Mouse (Mus musculus) MEL (cell line): ENCODE measurements at regions not wholly inside any gene's neighbourhood (a gene's known extent, or its start where the extent isn't known, plus 50 kb on each side); places are given as distances from the start of the nearest gene placed in this dataset.
A peak's percentile ranks its signal among the peaks of the same experiment; 100 is the strongest.

ENCODE experiments used
- DNase-seq: peaks from one replicate; pipeline ENCODE4 v3.0.0; 2011; ENCODE audit warnings: low read depth, low spot score
- H3K27ac ChIP-seq: 2 replicates; pipeline ENCODE4 v1.5.1; 2012; ENCODE audit warnings: low read depth, mild to moderate bottlenecking, control low read depth, low read length, moderate library complexity; ENCODE audit not compliant: control insufficient read depth
- H3K27me3 ChIP-seq, 2 experiments: fragments of 150-350 bp in 1 of 2; sonication (generic) in 1 of 2; 2 replicates each; pipeline ENCODE4 v1.6.1; 2012; ENCODE audit warnings: low read length in 2 of 2, mild to moderate bottlenecking in 2 of 2, improper control_type of control experiment in 1 of 2, moderate library complexity in 1 of 2; ENCODE audit not compliant: insufficient read depth in 2 of 2, control insufficient read depth in 1 of 2
- H3K36me3 ChIP-seq, 2 experiments: 2 replicates each; pipeline ENCODE4 v1.6.1; 2012 to 2014; ENCODE audit warnings: low read length in 2 of 2, improper control_type of control experiment in 1 of 2, inconsistent platforms in 1 of 2, mild to moderate bottlenecking in 1 of 2; ENCODE audit not compliant: insufficient read depth in 2 of 2, control insufficient read depth in 1 of 2
- H3K4me1 ChIP-seq, 2 experiments: fragments of 150-350 bp in 1 of 2; sonication (generic) in 1 of 2; 2 replicates each; pipeline ENCODE4 v1.6.1; 2012; ENCODE audit warnings: low read length in 2 of 2, improper control_type of control experiment in 1 of 2, mild to moderate bottlenecking in 1 of 2; ENCODE audit not compliant: insufficient read depth in 2 of 2, control insufficient read depth in 1 of 2
- H3K4me3 ChIP-seq, 2 experiments: fragments of 150-350 bp in 1 of 2; sonication (generic) in 1 of 2; 2 replicates each; pipeline ENCODE4 v1.5.1; 2012; ENCODE audit warnings: low read depth in 2 of 2, low read length in 2 of 2, mild to moderate bottlenecking in 2 of 2, moderate library complexity in 2 of 2, control low read depth in 1 of 2, improper control_type of control experiment in 1 of 2; ENCODE audit not compliant: control insufficient read depth in 1 of 2, insufficient read depth in 1 of 2
- H3K79me2 ChIP-seq: 2 replicates; pipeline ENCODE4 v1.6.1; 2012; ENCODE audit warnings: mild to moderate bottlenecking, low read length, moderate library complexity; ENCODE audit not compliant: control insufficient read depth, poor library complexity, insufficient read depth
- H3K9ac ChIP-seq: 2 replicates; pipeline ENCODE4 v1.6.1; 2012; ENCODE audit warnings: low read depth, mild to moderate bottlenecking, control low read depth, low read length, moderate library complexity; ENCODE audit not compliant: control insufficient read depth, poor library complexity, severe bottlenecking
- H3K9me3 ChIP-seq: fragments of 150-350 bp; sonication (generic); replicated peaks from 2 replicates; pipeline ENCODE4 v1.6.1; 2012; ENCODE audit warnings: mild to moderate bottlenecking, low read length, improper control_type of control experiment, moderate library complexity; ENCODE audit not compliant: insufficient read depth
- BHLHE40 ChIP-seq: IDR thresholded peaks from 2 replicates; pipeline ENCODE4 v1.6.1; 2012; ENCODE audit warnings: low read depth, mild to moderate bottlenecking, inconsistent platforms, low read length, improper control_type of control experiment, borderline replicate concordance
- CHD1 ChIP-seq: IDR thresholded peaks from 2 replicates; pipeline ENCODE4 v1.6.1; 2012; ENCODE audit warnings: low read depth, mild to moderate bottlenecking, inconsistent platforms, low read length, improper control_type of control experiment
- CHD2 ChIP-seq: IDR thresholded peaks from 2 replicates; pipeline ENCODE4 v1.6.1; 2011; ENCODE audit warnings: low read length, improper control_type of control experiment
- CTCF ChIP-seq, 3 experiments: IDR thresholded peaks in 2 of 3; conservative IDR thresholded peaks in 1 of 3; 2 replicates each; pipeline ENCODE4 v1.5.1; 2011 to 2012; ENCODE audit warnings: low read length in 3 of 3, low read depth in 2 of 3, mild to moderate bottlenecking in 2 of 3, improper control_type of control experiment in 1 of 3, inconsistent platforms in 1 of 3, mixed read lengths in 1 of 3, moderate library complexity in 1 of 3; ENCODE audit not compliant: control insufficient read depth in 1 of 3, insufficient read depth in 1 of 3, poor library complexity in 1 of 3, severe bottlenecking in 1 of 3
- E2F4 ChIP-seq: IDR thresholded peaks from 2 replicates; pipeline ENCODE4 v1.6.1; 2011; ENCODE audit warnings: low read depth, low read length, improper control_type of control experiment, borderline replicate concordance
- ETS1 ChIP-seq: IDR thresholded peaks from 2 replicates; pipeline ENCODE4 v1.6.1; 2012; ENCODE audit warnings: low read depth, mild to moderate bottlenecking, inconsistent platforms, low read length, improper control_type of control experiment, moderate library complexity
- GATA1 ChIP-seq: IDR thresholded peaks from 2 replicates; pipeline ENCODE4 v1.6.1; 2011; ENCODE audit warnings: low read depth, low read length, improper control_type of control experiment
- MAZ ChIP-seq: IDR thresholded peaks from 2 replicates; pipeline ENCODE4 v1.6.1; 2012; ENCODE audit warnings: low read depth, mild to moderate bottlenecking, inconsistent platforms, low read length, improper control_type of control experiment
- MYB ChIP-seq: IDR thresholded peaks from 2 replicates; pipeline ENCODE4 v1.6.1; 2011; ENCODE audit warnings: mild to moderate bottlenecking, low read depth, low read length, improper control_type of control experiment
- MYC ChIP-seq: IDR thresholded peaks from 2 replicates; pipeline ENCODE4 v1.6.1; 2011; ENCODE audit warnings: low read depth, mild to moderate bottlenecking, low read length, improper control_type of control experiment, moderate library complexity
- POLR2A ChIP-seq, 2 experiments: IDR thresholded peaks; 2 replicates each; pipeline ENCODE4 v1.6.1; 2011 to 2012; ENCODE audit warnings: low read length in 2 of 2, mild to moderate bottlenecking in 2 of 2, control low read depth in 1 of 2, improper control_type of control experiment in 1 of 2, low read depth in 1 of 2, moderate library complexity in 1 of 2; ENCODE audit not compliant: control insufficient read depth in 1 of 2, insufficient read depth in 1 of 2, poor library complexity in 1 of 2
- POLR2AphosphoS5 ChIP-seq: IDR thresholded peaks from 2 replicates; pipeline ENCODE4 v1.6.1; 2012; ENCODE audit warnings: low read depth, borderline replicate concordance, mild to moderate bottlenecking, inconsistent platforms, low read length, moderate library complexity, mixed read lengths
- RCOR1 ChIP-seq: IDR thresholded peaks from 2 replicates; pipeline ENCODE4 v1.6.1; 2012; ENCODE audit warnings: low read depth, mild to moderate bottlenecking, inconsistent platforms, low read length, improper control_type of control experiment
- SIN3A ChIP-seq: IDR thresholded peaks from 2 replicates; pipeline ENCODE4 v1.6.1; 2012; ENCODE audit warnings: low read length, improper control_type of control experiment, inconsistent platforms
- SMC3 ChIP-seq: IDR thresholded peaks from 2 replicates; pipeline ENCODE4 v1.6.1; 2011; ENCODE audit warnings: low read depth, low read length, improper control_type of control experiment
- TAL1 ChIP-seq: IDR thresholded peaks from 2 replicates; pipeline ENCODE4 v1.6.1; 2012; ENCODE audit warnings: mild to moderate bottlenecking, inconsistent platforms, low read length, moderate library complexity, mixed read lengths
- TCF12 ChIP-seq: IDR thresholded peaks from 2 replicates; pipeline ENCODE4 v1.6.1; 2014; ENCODE audit warnings: low read depth, mild to moderate bottlenecking, inconsistent platforms, low read length, improper control_type of control experiment, moderate library complexity
- UBTF ChIP-seq: IDR thresholded peaks from 2 replicates; pipeline ENCODE4 v1.6.1; 2012; ENCODE audit warnings: low read depth, mild to moderate bottlenecking, inconsistent platforms, low read length, improper control_type of control experiment, moderate library complexity, borderline replicate concordance; ENCODE audit not compliant: insufficient read depth
- USF2 ChIP-seq, 2 experiments: IDR thresholded peaks; 2 replicates each; pipeline ENCODE4 v1.6.1; 2011 to 2012; ENCODE audit warnings: improper control_type of control experiment in 2 of 2, low read length in 2 of 2, borderline replicate concordance in 1 of 2, inconsistent platforms in 1 of 2, low read depth in 1 of 2, mild to moderate bottlenecking in 1 of 2; ENCODE audit not compliant: insufficient read depth in 1 of 2
- ZNF384 ChIP-seq: IDR thresholded peaks from 2 replicates; pipeline ENCODE4 v1.6.1; 2012; ENCODE audit warnings: low read depth, mild to moderate bottlenecking, inconsistent platforms, low read length, improper control_type of control experiment

DNA sequence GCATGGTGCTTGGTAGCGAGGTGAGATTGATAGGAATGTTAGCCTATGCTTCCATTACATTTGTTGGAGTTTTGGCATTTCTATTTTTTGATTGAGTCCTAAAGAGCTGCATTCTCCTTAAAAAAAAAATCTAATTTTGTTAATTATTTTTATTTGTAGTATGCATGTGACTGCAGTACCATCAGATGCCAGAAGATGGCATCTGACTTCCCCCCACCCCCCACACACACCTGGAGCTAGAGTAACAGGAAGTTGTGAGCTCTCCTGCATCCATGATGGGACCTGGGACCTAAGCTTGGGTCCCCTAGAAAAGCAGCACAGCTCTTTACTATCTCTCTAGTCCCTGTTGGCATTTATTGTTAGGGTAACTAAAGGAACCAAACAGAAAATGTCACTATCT is 70.5 kb downstream of the Mterf1b start:
- DNase-seq: peak; percentile 33
- TF ChIP-seq MAZ (no peak), CTCF (IDR thresholded peaks at IDR 0.05 in 2 of 3, conservative IDR thresholded peaks at IDR 0.05 in 1 of 3; ENCODE audit: control insufficient read depth in 1 of 3, insufficient read depth in 1 of 3, low read depth in 2 of 3, low read length in 3 of 3, poor library complexity in 1 of 3, severe bottlenecking in 1 of 3) (peak; percentile 45 to 57 (median 54)), CHD1 (no peak), SMC3 (peak; percentile 36)
- Histone ChIP-seq H3K4me3 (no peak overlapping the region), H3K9ac (no peak overlapping the region), H3K27me3 (no peaks in the 10 kb centered on the region), H3K27ac (no peak overlapping the region), H3K9me3 (no peaks in the 10 kb centered on the region), H3K79me2 (no peaks in the 10 kb centered on the region), H3K4me1 (no peaks in the 10 kb centered on the region), H3K36me3 (no peaks in the 10 kb centered on the region; a peak in 1 of 4 replicates)

- no peaks in the 10 kb centered on the region for H3K79me2 ChIP-seq
- no peak for TF ChIP-seq BHLHE40
- TF ChIP-seq ETS1: no peak
- TF ChIP-seq GATA1: no peak
- TF ChIP-seq UBTF: no peak
- TF ChIP-seq, all 39 proteins: peak for 0
- Histone ChIP-seq H3K4me3 (no peak overlapping the region), H3K36me3 (no peaks in the 10 kb centered on the region; a peak in 1 of 4 replicates), H3K9ac (no peak overlapping the region), H3K27me3 (no peaks in the 10 kb centered on the region), H3K27ac (no peak overlapping the region), H3K9me3 (no peaks in the 10 kb centered on the region), H3K4me1 (no peaks in the 10 kb centered on the region)
- DNase-seq: no peak
Observed at GRCm38 (mm10) chr5:4263560-4264160, 71.5 kb downstream of the Mterf1b start.

GRCm38 (mm10) chr5:4267717-4268116 is 75.5 kb downstream of the Mterf1b start:
- no peak for DNase-seq
- Histone ChIP-seq H3K9ac (no peak overlapping the region), H3K27ac (no peak overlapping the region), H3K27me3 (no peaks in the 10 kb centered on the region), H3K9me3 (no peaks in the 10 kb centered on the region), H3K36me3 (no peaks in the 10 kb centered on the region), H3K4me1 (no peaks in the 10 kb centered on the region), H3K4me3 (no peak overlapping the region), H3K79me2 (no peaks in the 10 kb centered on the region)
- TF ChIP-seq SMC3: no peak
- TF ChIP-seq, all 39 proteins: peak for 0

- H3K27me3 ChIP-seq: no peaks in the 10 kb centered on the region
- H3K79me2 ChIP-seq: no peaks in the 10 kb centered on the region
- H3K9ac ChIP-seq: no peak overlapping the region
- no peaks in the 10 kb centered on the region for H3K36me3 ChIP-seq
- no peaks in the 10 kb centered on the region for H3K4me1 ChIP-seq
- H3K27ac ChIP-seq: no peak overlapping the region
- no peak overlapping the region for H3K4me3 ChIP-seq
- DNase-seq: no peak
- no peaks in the 10 kb centered on the region for H3K9me3 ChIP-seq
- TF ChIP-seq GATA1 (no peak), POLR2A (IDR thresholded peaks at IDR 0.05; ENCODE audit: control insufficient read depth in 1 of 2, insufficient read depth in 1 of 2, low read depth in 1 of 2, low read length in 2 of 2, poor library complexity in 1 of 2) (no peak), MYC (no peak), SIN3A (no peak), MYB (no peak), TAL1 (no peak), MAZ (no peak), USF2 (IDR thresholded peaks at IDR 0.05; ENCODE audit: borderline replicate concordance in 1 of 2, insufficient read depth in 1 of 2, low read depth in 1 of 2, low read length in 2 of 2) (no peak), CHD2 (no peak), POLR2AphosphoS5 (no peak), CHD1 (no peak), ZNF384 (no peak), TCF12 (no peak), E2F4 (no peak), RCOR1 (no peak)
Observed at GRCm38 (mm10) chr5:4273001-4273400, 80.8 kb downstream of the Mterf1b start.
